Mouse (Mus musculus) brain, embryonic 14.5 days (tissue): ENCODE results near the gene Wnk2.

Experiments
- CTCF ChIP-seq: fragments of 200-500 bp; IDR thresholded peaks from 2 replicates; pipeline ENCODE4 v1.5.1; 2012; ENCODE audit warnings: inconsistent platforms, mild to moderate bottlenecking, moderate library complexity, borderline replicate concordance; ENCODE audit not compliant: insufficient read depth, insufficient read length; ENCODE audit errors: extremely low read depth
- POLR2A ChIP-seq: fragments of 200-500 bp; IDR thresholded peaks from 2 replicates; pipeline ENCODE4 v1.6.1; 2012; ENCODE audit warnings: mild to moderate bottlenecking, inconsistent platforms, borderline replicate concordance; ENCODE audit not compliant: poor library complexity, insufficient read depth, insufficient read length, severe bottlenecking; ENCODE audit errors: extremely low read depth

DNA sequence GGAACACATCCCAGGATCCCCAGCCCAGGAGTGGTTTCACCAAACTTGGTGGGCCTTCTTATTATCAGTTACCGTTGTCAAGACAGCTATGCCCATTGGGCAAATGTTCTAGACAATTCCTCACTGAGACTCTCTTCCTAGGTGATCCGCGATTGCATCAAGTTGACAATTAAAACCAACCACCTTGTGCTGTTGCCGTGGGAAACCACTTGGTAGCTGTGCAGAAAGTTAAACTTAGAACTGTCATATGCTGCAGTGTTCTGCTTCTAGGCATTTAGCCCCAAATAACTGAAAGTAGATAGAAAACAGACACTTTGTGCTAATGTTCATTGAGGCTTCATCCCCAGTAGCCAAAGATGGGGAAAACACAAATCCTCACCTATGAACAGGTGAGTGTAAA lies 151.1 kb downstream of the Wnk2 start:
- TF ChIP-seq POLR2A (no peak), CTCF (no peak)
